In genomic region chr1:41275642-41276041, GRCm38 (mm10) we compare ENCODE assay signal across 11 mouse cellular contexts.
DNase-seq lines count a peak whose midpoint lies in the region; ATAC-seq lines count a peak whose summit lies in the region.
"Had no signal": no experiment of that assay in that cellular context is flagged by ENCODE, and none has a peak within 500 bp of the region (broad histone marks: within the 10 kb centered on the region; RNA-seq: fewer than 3 reads in every experiment).

No protein-coding gene starts in this region.

- no peak for DNase-seq in intestine, embryonic 14.5 days (ENCODE audit: low spot score)
- DNase-seq in layer of hippocampus, adult 9-11 months: no peak
- no peak for DNase-seq in ovary, postnatal 36 days (ENCODE audit: low spot score)
- no peak for DNase-seq in right cerebral cortex, postnatal 10 days (ENCODE audit: low spot score in 2 of 2)
- DNase-seq: gastrocnemius, postnatal 14 days; kidney, postnatal 25 days; thymus, adult 18-20 months had no signal

- no peak overlapping the region for H3K27ac ChIP-seq in intestine, embryonic 14.5 days (ENCODE audit: low read depth)
- H3K27ac ChIP-seq in intestine, embryonic 15.5 days: no peak overlapping the region
- H3K27ac ChIP-seq in embryonic facial prominence, embryonic 13.5 days: no peak overlapping the region
- peak overlapping the region; percentile 67; the same call in 1 of the 2 replicates for H3K27ac ChIP-seq in hindbrain, embryonic 13.5 days
- peak overlapping the region; percentile 69 for H3K27ac ChIP-seq in midbrain, embryonic 15.5 days

- 36% methylated on average over 6 of the region's 6 CpGs for WGBS in intestine, embryonic 14.5 days
- 52% methylated on average over 6 of the region's 6 CpGs for WGBS in intestine, embryonic 15.5 days
- 10% methylated on average over 6 of the region's 6 CpGs for WGBS in embryonic facial prominence, embryonic 13.5 days
- WGBS in hindbrain, embryonic 13.5 days: 11% methylated on average over 6 of the region's 6 CpGs
- 7% methylated on average over 6 of the region's 6 CpGs for WGBS in midbrain, embryonic 15.5 days

- no peak overlapping the region for H3K4me3 ChIP-seq in intestine, embryonic 14.5 days (ENCODE audit: low read depth, low read length)
- no peak overlapping the region for H3K4me3 ChIP-seq in intestine, embryonic 15.5 days (replicated peaks)
- H3K4me3 ChIP-seq in embryonic facial prominence, embryonic 13.5 days: peak overlapping the region; percentile 20
- no peak overlapping the region for H3K4me3 ChIP-seq in hindbrain, embryonic 13.5 days
- H3K4me3 ChIP-seq in midbrain, embryonic 15.5 days: no peak overlapping the region; the same call in 1 of the 2 replicates

- 0 out of 2 replicates have a peak, but pooled peaks cover 3% of the 10 kb centered on the region for H3K27me3 ChIP-seq in intestine, embryonic 14.5 days (replicated peaks; ENCODE audit: control insufficient read depth, insufficient read depth, low read length)
- no peaks in the 10 kb centered on the region; the same call in 1 of the 2 replicates for H3K27me3 ChIP-seq in intestine, embryonic 15.5 days (replicated peaks)
- H3K27me3 ChIP-seq in embryonic facial prominence, embryonic 13.5 days: peaks cover 3% of the 10 kb centered on the region; the same call in 1 of the 2 replicates
- H3K27me3 ChIP-seq in hindbrain, embryonic 13.5 days: 0 out of 2 replicates have a peak, but pooled peaks cover 4% of the 10 kb centered on the region
- no peaks in the 10 kb centered on the region for H3K27me3 ChIP-seq in midbrain, embryonic 15.5 days (replicated peaks)

- H3K4me2 ChIP-seq in intestine, embryonic 14.5 days (ENCODE audit: low read length): peak overlapping the region; percentile 28; the same call in 1 of the 2 replicates
- no peak overlapping the region for H3K4me2 ChIP-seq in intestine, embryonic 15.5 days (replicated peaks)
- peak overlapping the region; percentile 52 for H3K4me2 ChIP-seq in embryonic facial prominence, embryonic 13.5 days
- peak overlapping the region; percentile 43 for H3K4me2 ChIP-seq in hindbrain, embryonic 13.5 days
- H3K4me2 ChIP-seq in midbrain, embryonic 15.5 days: peak overlapping the region; percentile 45

- no peaks in the 10 kb centered on the region; the same call in 1 of the 2 replicates for H3K4me1 ChIP-seq in intestine, embryonic 14.5 days (replicated peaks; ENCODE audit: control insufficient read depth, insufficient read depth, low read length)
- no peaks in the 10 kb centered on the region for H3K4me1 ChIP-seq in intestine, embryonic 15.5 days (replicated peaks)
- peaks cover 36% of the 10 kb centered on the region for H3K4me1 ChIP-seq in embryonic facial prominence, embryonic 13.5 days
- peaks cover 29% of the 10 kb centered on the region for H3K4me1 ChIP-seq in hindbrain, embryonic 13.5 days (replicated peaks)
- peaks cover 34% of the 10 kb centered on the region for H3K4me1 ChIP-seq in midbrain, embryonic 15.5 days

- H3K36me3 ChIP-seq in intestine, embryonic 14.5 days (ENCODE audit: control insufficient read depth, insufficient read depth, low read length): no peaks in the 10 kb centered on the region
- H3K36me3 ChIP-seq in intestine, embryonic 15.5 days: no peaks in the 10 kb centered on the region
- H3K36me3 ChIP-seq in embryonic facial prominence, embryonic 13.5 days: no peaks in the 10 kb centered on the region
- H3K36me3 ChIP-seq in hindbrain, embryonic 13.5 days: no peaks in the 10 kb centered on the region
- no peaks in the 10 kb centered on the region for H3K36me3 ChIP-seq in midbrain, embryonic 15.5 days (replicated peaks)

- no peak overlapping the region for H3K9ac ChIP-seq in intestine, embryonic 14.5 days (ENCODE audit: low read length)
- no peak overlapping the region for H3K9ac ChIP-seq in intestine, embryonic 15.5 days
- no peak overlapping the region for H3K9ac ChIP-seq in embryonic facial prominence, embryonic 13.5 days
- H3K9ac ChIP-seq in hindbrain, embryonic 13.5 days: peak overlapping the region; percentile 35; the same call in 1 of the 2 replicates
- H3K9ac ChIP-seq in midbrain, embryonic 15.5 days: no peak overlapping the region

- no peak for ATAC-seq in intestine, embryonic 14.5 days (replicated peaks; ENCODE audit: low FRiP score, low TSS enrichment, low read depth)
- ATAC-seq in intestine, embryonic 15.5 days: no peak
- ATAC-seq in embryonic facial prominence, embryonic 13.5 days (ENCODE audit: insufficient number of reproducible peaks, insufficient read depth, low FRiP score, low TSS enrichment, low read depth): no peak
- no peak for ATAC-seq in hindbrain, embryonic 13.5 days (ENCODE audit: low FRiP score)
- no peak for ATAC-seq in midbrain, embryonic 15.5 days (replicated peaks)

- no peaks in the 10 kb centered on the region for H3K9me3 ChIP-seq in intestine, embryonic 14.5 days (ENCODE audit: control insufficient read depth, low read length)
- H3K9me3 ChIP-seq in intestine, embryonic 15.5 days: no peaks in the 10 kb centered on the region
- 0 out of 2 replicates have a peak, but pooled peaks cover 6% of the 10 kb centered on the region for H3K9me3 ChIP-seq in embryonic facial prominence, embryonic 13.5 days
- H3K9me3 ChIP-seq in hindbrain, embryonic 13.5 days: no peaks in the 10 kb centered on the region
- H3K9me3 ChIP-seq in midbrain, embryonic 15.5 days: no peaks in the 10 kb centered on the region

Comparison
In these comparisons a context has a peak if more than half of its experiments do, and no peak if none do; other contexts are left out.
1. H3K27ac ChIP-seq: peak in hindbrain, embryonic 13.5 days (single experiment) and midbrain, embryonic 15.5 days (single experiment); none in intestine, embryonic 14.5 days (single experiment), intestine, embryonic 15.5 days (single experiment) and embryonic facial prominence, embryonic 13.5 days (single experiment).